Mouse (Mus musculus): ENCODE measurements at regions not wholly inside any gene's neighbourhood (a gene's known extent, or its start where the extent isn't known, plus 50 kb on each side); places are given as distances from the start of the nearest gene placed in this dataset.

- no peak for DNase-seq
These were observed 54.8 kb downstream of the Tmem30b start for GRCm38 (mm10) chr12:73491370-73491769.

DNA sequence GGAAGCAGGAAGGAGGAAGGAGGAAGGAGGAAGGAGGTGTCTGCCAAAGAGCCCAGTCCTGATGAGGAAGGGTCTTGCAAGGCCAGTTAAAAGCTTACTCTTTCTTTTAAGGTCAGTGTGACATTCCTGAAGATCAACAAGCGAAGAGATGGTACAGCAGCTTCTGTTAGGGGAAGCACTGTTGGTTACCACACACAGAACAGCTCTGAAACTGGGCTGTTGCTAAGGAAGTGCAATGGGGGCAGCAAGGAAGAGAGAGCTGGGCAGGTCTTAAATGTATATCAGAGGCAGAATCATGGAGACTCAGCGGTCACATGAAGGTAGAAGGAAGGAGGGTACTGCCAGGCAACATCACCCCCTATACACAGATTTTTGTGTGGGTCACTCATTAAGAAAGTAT, 63.3 kb downstream of the Tmem30b start:
- DNase-seq: no peak

DNA sequence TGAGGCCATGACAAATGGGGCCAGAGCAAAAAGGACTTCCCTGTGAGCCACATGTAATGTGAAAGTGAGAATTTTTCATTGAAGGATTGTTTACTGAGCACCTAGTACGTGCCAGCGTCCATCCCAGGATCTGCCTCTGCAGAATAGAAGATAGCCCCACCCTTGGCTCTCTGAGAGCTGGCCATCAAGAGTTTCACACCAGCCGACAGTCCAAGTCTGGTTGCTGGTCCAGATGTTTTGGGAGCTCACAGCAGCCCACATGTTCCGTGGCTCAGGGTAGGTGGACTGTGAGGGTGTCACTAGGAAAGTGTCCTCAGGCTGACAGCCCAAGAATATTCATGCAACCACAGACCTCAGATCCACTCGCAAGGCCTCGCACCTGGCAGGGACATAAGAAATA, 63.9 kb downstream of the Tmem30b start:
- DNase-seq: no peak

GRCm38 (mm10) chr12:73481705-73482104, 64.5 kb downstream of the Tmem30b start:
- DNase-seq: no peak

GRCm38 (mm10) chr12:73481165-73481564, 65.0 kb downstream of the Tmem30b start:
- no peak for DNase-seq

DNA sequence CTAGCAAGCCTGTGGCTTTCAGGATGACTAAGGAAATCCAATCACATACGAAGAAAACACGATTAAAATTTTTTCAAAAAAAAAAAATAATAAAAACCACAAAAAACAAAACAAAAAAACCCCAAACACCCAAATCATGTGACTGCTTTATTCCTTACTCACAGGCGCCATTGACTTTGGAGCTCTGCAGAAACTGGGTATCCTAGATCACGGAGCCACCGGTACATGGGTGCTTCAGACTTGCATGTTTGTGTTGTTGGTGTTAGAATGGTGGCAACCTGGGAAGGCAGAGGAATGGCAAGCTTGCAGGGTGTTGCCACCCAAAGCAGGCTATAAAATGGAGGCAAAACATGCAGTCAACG, 65.6 kb downstream of the Tmem30b start:
- no peak for DNase-seq

DNA sequence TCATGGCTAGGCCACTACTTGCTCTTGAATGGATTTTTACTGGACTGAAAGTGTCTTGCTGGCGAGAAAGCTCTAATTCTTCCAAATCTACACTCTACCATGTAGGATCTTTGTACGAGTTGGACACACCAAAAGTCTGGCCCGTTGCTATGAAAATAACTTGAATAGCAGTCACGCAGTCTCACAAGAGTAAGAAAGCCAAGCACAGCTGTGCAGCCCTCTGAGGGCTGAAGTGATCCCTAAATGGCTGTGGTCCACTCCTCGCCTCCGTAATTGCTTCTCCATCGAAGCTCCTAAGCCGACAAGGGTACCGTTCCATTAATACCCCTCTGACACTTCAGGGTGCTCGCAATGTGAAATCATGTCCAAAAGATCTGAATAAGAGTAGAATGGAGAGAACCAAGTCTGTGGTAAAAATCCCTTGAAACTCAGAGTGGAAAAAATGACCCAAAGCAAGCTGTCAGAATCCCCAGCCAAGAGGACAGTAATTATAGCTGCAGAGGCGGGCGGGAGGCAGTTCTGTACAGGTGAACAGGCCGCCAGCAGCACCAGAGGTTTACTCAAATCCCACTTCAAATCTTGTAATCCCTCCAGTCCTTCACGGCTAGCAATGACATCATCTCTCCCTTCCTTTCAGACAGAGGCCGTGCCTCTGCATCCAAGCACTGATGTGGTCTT, 66.1 kb downstream of the Tmem30b start:
- peak; percentile 23 for DNase-seq

- DNase-seq: no peak
These were observed 67.6 kb downstream of the Tmem30b start for GRCm38 (mm10) chr12:73478641-73479040.

DNA sequence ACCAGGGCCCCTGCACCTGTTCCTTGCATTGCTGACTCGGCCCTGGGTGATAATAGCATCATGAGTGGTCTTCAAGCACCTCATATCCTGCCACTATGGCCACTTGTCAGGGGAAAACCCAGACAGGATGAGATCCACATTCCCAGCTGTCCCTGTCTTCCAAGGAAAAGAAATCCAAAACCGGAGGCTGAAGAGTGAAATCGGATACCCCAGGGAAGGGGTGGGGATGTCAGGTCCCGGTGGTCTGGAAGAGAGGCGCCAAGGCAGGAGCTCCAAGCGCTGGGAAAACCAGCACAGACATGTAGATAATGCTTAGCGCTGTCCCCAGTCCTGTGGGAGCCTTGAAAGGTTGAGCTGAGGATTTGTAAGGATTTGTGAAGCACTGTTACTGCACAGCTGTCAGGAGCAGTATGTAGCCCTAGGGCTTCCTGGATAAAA, 69.8 kb downstream of the Tmem30b start:
- peak; percentile 21 for DNase-seq

- no peak for DNase-seq
These were observed 70.4 kb downstream of the Tmem30b start for GRCm38 (mm10) chr12:73475774-73476173.

- DNase-seq: no peak
These were observed 71.2 kb downstream of the Tmem30b start for GRCm38 (mm10) chr12:73475020-73475419.

GRCm38 (mm10) chr12:73473111-73473510, 73.1 kb downstream of the Tmem30b start:
- DNase-seq: no peak

DNA sequence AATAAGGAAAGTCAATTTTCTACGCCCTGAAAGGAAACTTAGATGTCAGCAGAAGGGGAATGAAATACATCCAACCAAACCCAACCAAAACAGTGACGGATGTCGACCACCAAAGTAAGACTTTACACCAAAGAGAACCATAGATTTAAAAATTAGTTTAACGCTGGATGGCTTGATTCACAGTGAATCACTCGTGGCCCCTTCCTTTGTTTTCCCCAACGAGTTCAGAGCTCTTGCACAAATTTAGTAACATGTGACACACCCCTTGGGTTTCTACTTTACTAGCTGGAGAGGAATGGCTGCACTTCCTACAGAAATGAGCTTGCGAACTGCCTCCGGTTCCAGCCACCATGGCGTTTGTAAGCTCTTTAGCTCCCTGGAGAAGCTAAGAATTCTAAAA, 74.2 kb downstream of the Tmem30b start:
- DNase-seq: no peak

GRCm38 (mm10) chr12:73466484-73466883, 79.7 kb downstream of the Tmem30b start:
- DNase-seq: no peak

- no peak for DNase-seq
These were observed 80.2 kb downstream of the Tmem30b start for GRCm38 (mm10) chr12:73465975-73466374.

GRCm38 (mm10) chr12:73464311-73464710, 81.9 kb downstream of the Tmem30b start:
- DNase-seq: no peak

DNA sequence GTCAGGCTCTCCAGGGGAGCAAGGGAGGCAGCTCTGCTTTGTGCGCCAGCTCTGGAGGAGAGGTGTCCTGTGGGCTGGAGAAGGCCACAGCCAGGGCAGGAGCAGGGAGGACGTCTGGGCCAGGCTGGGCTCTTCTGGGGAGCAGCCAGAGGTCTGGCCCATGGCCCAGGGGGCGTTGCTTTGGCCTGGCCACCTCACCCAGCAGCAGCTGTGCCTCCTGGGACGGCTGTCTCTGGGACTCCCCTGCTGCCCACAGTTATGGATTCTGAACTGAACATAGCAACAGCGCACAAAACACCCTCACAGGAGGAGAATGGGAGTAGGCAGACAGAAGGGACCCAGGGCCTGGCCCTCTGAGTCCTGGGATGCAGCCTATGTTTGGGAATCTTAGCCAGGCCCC, 84.1 kb downstream of the Tmem30b start:
- peak; percentile 85 for DNase-seq

- no peak for DNase-seq
These were observed 85.9 kb downstream of the Tmem30b start for GRCm38 (mm10) chr12:73460291-73460761.

- DNase-seq: no peak
These were observed 94.9 kb downstream of the Tmem30b start for GRCm38 (mm10) chr12:73451257-73451656.

DNA sequence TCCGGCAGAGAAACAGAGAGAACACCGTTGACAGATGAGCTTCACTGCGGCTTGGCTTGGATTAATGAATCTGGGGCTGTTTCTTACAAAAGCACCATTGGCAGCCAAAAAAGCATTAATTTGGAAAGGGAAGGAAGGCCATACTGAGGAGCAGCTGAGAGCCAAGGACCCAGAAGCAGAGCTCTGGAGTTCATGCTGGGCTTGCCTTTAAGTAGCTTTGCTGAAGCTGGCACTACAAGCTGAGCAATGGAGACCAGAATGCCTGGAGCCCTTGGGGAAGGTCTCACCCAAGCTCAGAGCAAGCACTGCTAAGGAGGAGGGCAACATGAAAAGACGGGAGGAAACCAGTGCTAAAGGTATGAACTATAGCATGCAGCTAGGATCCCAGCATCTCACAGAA, 95.7 kb downstream of the Tmem30b start:
- DNase-seq: no peak

DNA sequence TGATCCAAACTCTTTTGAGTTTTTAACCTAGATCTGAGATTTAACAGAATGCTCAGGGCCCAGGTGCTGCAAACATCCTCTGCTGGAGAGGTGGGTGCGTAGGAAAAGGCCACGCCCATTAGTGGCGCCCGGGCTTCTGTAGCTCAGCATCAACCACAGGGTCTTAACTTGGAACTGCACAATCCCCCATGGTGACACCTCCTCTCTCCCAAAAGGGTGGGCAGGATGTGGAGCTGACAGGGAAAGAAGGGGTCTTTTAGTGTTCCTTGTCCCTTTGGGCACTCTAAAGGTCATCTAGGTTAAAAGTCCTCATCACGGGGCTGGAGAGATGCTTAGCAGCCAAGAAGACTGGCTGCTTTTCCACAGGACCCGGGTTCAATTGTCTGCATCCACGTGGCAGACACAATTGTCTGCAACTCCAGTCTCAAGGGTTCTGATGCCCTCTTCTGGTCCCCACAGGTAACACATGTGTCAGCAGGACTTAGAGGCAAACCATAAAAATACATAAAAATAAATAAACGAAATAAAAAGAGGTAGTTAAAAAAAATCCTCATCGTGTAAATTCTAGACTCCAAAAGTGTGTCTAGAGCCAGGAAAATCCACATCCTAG, 96.2 kb downstream of the Tmem30b start:
- DNase-seq: peak; percentile 36

- DNase-seq: peak; percentile 47
These were observed 97.1 kb downstream of the Tmem30b start for GRCm38 (mm10) chr12:73449069-73449468.

DNA sequence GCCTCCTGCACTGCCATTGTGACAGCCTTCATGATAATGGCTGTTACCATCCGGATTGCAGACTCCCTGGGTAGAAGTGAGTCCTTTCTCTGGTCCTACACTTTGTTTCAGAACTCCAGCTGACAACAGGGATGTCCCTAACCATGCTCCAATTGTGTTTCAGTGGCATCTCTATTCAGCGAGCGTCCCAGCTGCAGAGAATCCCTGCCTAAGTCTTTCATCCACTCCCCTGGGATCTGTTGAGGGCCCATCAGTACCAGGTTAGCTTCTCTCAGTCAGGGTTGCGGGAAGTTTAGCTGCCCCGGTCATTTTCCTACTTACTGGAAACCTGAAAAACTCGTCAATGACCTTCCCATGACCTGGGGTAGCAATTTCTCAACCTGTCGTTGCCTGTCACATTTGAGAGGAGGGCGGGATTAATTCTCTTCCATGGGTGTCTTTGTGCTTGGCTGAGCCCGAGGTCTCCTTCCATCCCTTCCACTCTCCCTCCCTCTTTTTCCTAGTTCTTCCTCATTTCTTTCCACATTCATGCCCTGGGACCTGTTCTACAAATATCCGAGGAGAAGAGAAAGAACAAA, 97.7 kb downstream of the Tmem30b start:
- no peak for DNase-seq

GRCm38 (mm10) chr12:73447172-73447571, 99.0 kb downstream of the Tmem30b start:
- DNase-seq: no peak
